Mouse (Mus musculus) intestine, postnatal 0 days (tissue): ENCODE data around the gene Slc24a3. TPM values are rescaled to one million over a fixed set of nuclear protein-coding genes. Genes with fewer than 3 reads are reported as not detected.
A peak's percentile ranks its signal among the peaks of the same experiment; 100 is the strongest.

ENCODE experiments used
- ATAC-seq: fragments of 200-750 bp; cut with Nextera tagmentation; 2 replicates; pipeline ENCODE4 v1.8.0; 2017; ENCODE audit warnings: mild to moderate bottlenecking, moderate TSS enrichment, moderate library complexity
- H3K27ac ChIP-seq: fragments of 300-500 bp; sonication (generic); 2 replicates; pipeline ENCODE4 v1.5.1; 2014; ENCODE audit warnings: mild to moderate bottlenecking, low read depth, low read length, moderate library complexity
- H3K27me3 ChIP-seq: fragments of 300-500 bp; sonication (generic); replicated peaks from 2 replicates; pipeline ENCODE4 v1.6.1; 2014; ENCODE audit warnings: low read length, mixed read lengths; ENCODE audit not compliant: control insufficient read depth, insufficient read depth
- H3K36me3 ChIP-seq: fragments of 300-500 bp; sonication (generic); 2 replicates; pipeline ENCODE4 v1.6.1; 2014; ENCODE audit warnings: mild to moderate bottlenecking, moderate library complexity; ENCODE audit not compliant: control insufficient read depth, insufficient read depth
- H3K4me1 ChIP-seq: fragments of 300-500 bp; sonication (generic); replicated peaks from 2 replicates; pipeline ENCODE4 v1.6.1; 2014; ENCODE audit warnings: antibody characterized with exemption, low read length, mixed read lengths; ENCODE audit not compliant: control insufficient read depth, insufficient read depth
- H3K4me2 ChIP-seq: fragments of 300-500 bp; sonication (generic); replicated peaks from 2 replicates; pipeline ENCODE4 v1.6.1; 2014; ENCODE audit warnings: low read depth, mild to moderate bottlenecking, moderate library complexity
- H3K4me3 ChIP-seq: fragments of 300-500 bp; sonication (generic); 2 replicates; pipeline ENCODE4 v1.5.1; 2014; ENCODE audit warnings: low read depth, low read length
- H3K9ac ChIP-seq: fragments of 300-500 bp; sonication (generic); 2 replicates; pipeline ENCODE4 v1.6.1; 2014; ENCODE audit warnings: mild to moderate bottlenecking, low read depth, low read length
- H3K9me3 ChIP-seq: fragments of 300-500 bp; sonication (generic); 2 replicates; pipeline ENCODE4 v1.6.1; 2016; ENCODE audit warnings: mixed run types; ENCODE audit not compliant: control insufficient read depth
- CTCF ChIP-seq: sonication (generic); IDR thresholded peaks from 2 replicates; pipeline ENCODE4 v1.5.1; 2016; ENCODE audit warnings: low read depth, mild to moderate bottlenecking, control low read depth, antibody characterized with exemption, moderate library complexity
- WGBS: fragments of 180-500 bp; shearing (Covaris S2); extraction: QIAGEN DNeasy Blood & Tissue Kit; methylation state at CpG from one replicate; pipeline ENCODE4 v1.1.7; 2014; 5-methylcytosine and 5-hydroxymethylcytosine counted together
- polyA plus RNA-seq: library from polyadenylated mRNA; unstranded; fragments of >200 nt; fragmentation: Nextera tagmentation; extraction: Ambion mirVana; gene quantifications from 2 replicates; pipeline ENCODE4 v1.2.1, GENCODE M21; 2015

Gene Slc24a3
- polyA plus RNA-seq, 1 experiment from 2014 or later: 6.5 TPM

- 71% methylated on average over 1 of the region's 1 CpGs for WGBS
- no peak overlapping the region for H3K9ac ChIP-seq
- no peaks in the 10 kb centered on the region for H3K36me3 ChIP-seq
- no peaks in the 10 kb centered on the region for H3K4me1 ChIP-seq
- no peak for ATAC-seq
- no peaks in the 10 kb centered on the region for H3K9me3 ChIP-seq
- H3K27ac ChIP-seq: no peak overlapping the region
- no peak overlapping the region for H3K4me2 ChIP-seq
- no peaks in the 10 kb centered on the region for H3K27me3 ChIP-seq
- H3K4me3 ChIP-seq: no peak overlapping the region
- TF ChIP-seq CTCF: no peak
Observed at GRCm38 (mm10) chr2:145152281-145152680, 15.3 kb upstream of the Slc24a3 start.

DNA sequence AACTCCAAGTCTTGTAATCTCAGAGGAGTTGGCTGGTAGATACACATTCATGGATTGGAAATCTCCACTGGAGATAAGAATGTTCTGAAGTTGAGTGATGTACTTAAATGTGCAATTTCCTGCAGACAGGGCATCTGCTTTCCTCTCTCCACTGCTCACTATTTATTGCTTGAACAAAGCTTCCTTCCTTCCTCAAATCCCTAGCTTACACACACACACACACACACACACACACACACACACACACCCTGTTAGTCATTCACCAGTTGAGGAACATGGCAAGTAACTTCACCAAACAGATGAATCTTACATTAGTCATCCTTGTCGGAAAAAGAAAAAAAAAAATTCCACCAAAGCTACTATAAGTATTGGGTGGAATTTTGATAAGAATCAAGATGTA is 8.6 kb upstream of the Slc24a3 start:
- H3K27ac ChIP-seq: no peak overlapping the region
- TF ChIP-seq CTCF: no peak
- no peaks in the 10 kb centered on the region for H3K27me3 ChIP-seq
- H3K4me2 ChIP-seq: no peak overlapping the region
- no peaks in the 10 kb centered on the region for H3K9me3 ChIP-seq
- ATAC-seq: no peak
- H3K4me1 ChIP-seq: no peaks in the 10 kb centered on the region
- H3K4me3 ChIP-seq: no peak overlapping the region
- no peak overlapping the region for H3K9ac ChIP-seq
- H3K36me3 ChIP-seq: no peaks in the 10 kb centered on the region
- WGBS: 41% methylated on average over 1 of the region's 1 CpGs

GRCm38 (mm10) chr2:145161046-145161700 is 6.4 kb upstream of the Slc24a3 start:
- no peak overlapping the region for H3K27ac ChIP-seq
- H3K36me3 ChIP-seq: no peaks in the 10 kb centered on the region
- no peak overlapping the region for H3K4me2 ChIP-seq
- H3K27me3 ChIP-seq: no peaks in the 10 kb centered on the region
- H3K4me1 ChIP-seq: no peaks in the 10 kb centered on the region
- 0 out of 2 replicates have a peak, but pooled peaks have one; percentile 16 for ATAC-seq
- 24% methylated on average over 12 of the region's 12 CpGs for WGBS
- peak; percentile 91 for TF ChIP-seq CTCF
- no peak overlapping the region for H3K9ac ChIP-seq
- H3K9me3 ChIP-seq: no peaks in the 10 kb centered on the region
- H3K4me3 ChIP-seq: no peak overlapping the region

GRCm38 (mm10) chr2:145164086-145164485 is 3.5 kb upstream of the Slc24a3 start:
- Histone ChIP-seq H3K4me3 (no peak overlapping the region), H3K4me1 (peaks cover 4% of the 10 kb centered on the region; the same call in 1 of the 2 replicates), H3K36me3 (no peaks in the 10 kb centered on the region), H3K27ac (no peak overlapping the region), H3K9ac (no peak overlapping the region), H3K9me3 (no peaks in the 10 kb centered on the region), H3K4me2 (no peak overlapping the region), H3K27me3 (no peaks in the 10 kb centered on the region)
- ATAC-seq: no peak
- 77% methylated on average over 5 of the region's 5 CpGs for WGBS
- TF ChIP-seq CTCF: no peak

- Histone ChIP-seq H3K27me3 (no peaks in the 10 kb centered on the region), H3K36me3 (no peaks in the 10 kb centered on the region), H3K27ac (no peak overlapping the region), H3K4me2 (no peak overlapping the region), H3K9me3 (no peaks in the 10 kb centered on the region), H3K4me3 (no peak overlapping the region), H3K9ac (no peak overlapping the region), H3K4me1 (peaks cover 4% of the 10 kb centered on the region; the same call in 1 of the 2 replicates)
- WGBS: 27% methylated on average over 4 of the region's 4 CpGs
- TF ChIP-seq CTCF: no peak
- no peak for ATAC-seq
Observed at GRCm38 (mm10) chr2:145164562-145164961, 3.0 kb upstream of the Slc24a3 start.

GRCm38 (mm10) chr2:145165076-145165475 is 2.5 kb upstream of the Slc24a3 start:
- Histone ChIP-seq H3K36me3 (no peaks in the 10 kb centered on the region), H3K4me2 (no peak overlapping the region), H3K27me3 (no peaks in the 10 kb centered on the region), H3K9me3 (no peaks in the 10 kb centered on the region), H3K27ac (no peak overlapping the region), H3K9ac (no peak overlapping the region), H3K4me3 (no peak overlapping the region), H3K4me1 (peaks cover 4% of the 10 kb centered on the region; the same call in 1 of the 2 replicates)
- no peak for TF ChIP-seq CTCF
- WGBS: 76% methylated on average over 3 of the region's 3 CpGs
- ATAC-seq: no peak
